Mouse (Mus musculus): ENCODE measurements around the gene Ddr2. TPM values are rescaled to one million over a fixed set of nuclear protein-coding genes. Genes with fewer than 3 reads are reported as not detected.

The Ddr2 gene
- total RNA-seq, 1 experiment = 6.8 TPM

GRCm38 (mm10) chr1:170136351-170137009 lies 25.9 kb upstream of the Ddr2 start:
- no peak overlapping the region for H3K4me3 ChIP-seq (ENCODE audit: insufficient read depth in 1 of 2, low read depth in 1 of 2, low read length in 2 of 2, poor library complexity in 1 of 2, severe bottlenecking in 1 of 2)
- H3K36me3 ChIP-seq (ENCODE audit: control insufficient read depth, insufficient read depth, low read length, poor library complexity, severe bottlenecking) = no peaks in the 10 kb centered on the region
- H3K9me3 ChIP-seq (ENCODE audit: control insufficient read depth, insufficient read depth, low read depth, low read length) = no peaks in the 10 kb centered on the region
- peak; percentile 77 for TF ChIP-seq ZC3H11A (IDR thresholded peaks at IDR 0.05; ENCODE audit: borderline replicate concordance, low read depth, low read length)
- no peak for TF ChIP-seq MAFK (IDR thresholded peaks at IDR 0.05; ENCODE audit: insufficient read depth, low read depth, low read length)
- TF ChIP-seq ZNF384 (IDR thresholded peaks at IDR 0.05; ENCODE audit: low read depth, low read length) = no peak
- no peak for TF ChIP-seq HCFC1 (IDR thresholded peaks at IDR 0.05; ENCODE audit: borderline replicate concordance, insufficient read depth, low read length)
- no peak for TF ChIP-seq CHD2 (IDR thresholded peaks at IDR 0.05; ENCODE audit: low read depth, low read length)
- no peak overlapping the region for H3K27ac ChIP-seq (ENCODE audit: insufficient read depth, low read depth, low read length, poor library complexity, severe bottlenecking)
- DNase-seq (ENCODE audit: low read depth, low spot score) = peak; percentile 52
- no peaks in the 10 kb centered on the region for H3K4me1 ChIP-seq (ENCODE audit: control insufficient read depth in 2 of 2, insufficient read depth in 2 of 2, low read length in 2 of 2, poor library complexity in 1 of 2)
- in situ Hi-C loops (cut with MboI; ENCODE audit: low sequenced_read_pairs in 2 of 2, unreplicated experiment in 2 of 2) = loop anchor here (10.0 to 25.0 kb wide), 3 partner anchors 174 to 599 kb away; partner anchors contain the start of genes Hsd17b7 (in 1 of the 2) and Nuf2 (in 1 of the 2)
- no peak overlapping the region for H3K9ac ChIP-seq (ENCODE audit: insufficient read depth, low read depth, low read length, poor library complexity, severe bottlenecking)

DNA sequence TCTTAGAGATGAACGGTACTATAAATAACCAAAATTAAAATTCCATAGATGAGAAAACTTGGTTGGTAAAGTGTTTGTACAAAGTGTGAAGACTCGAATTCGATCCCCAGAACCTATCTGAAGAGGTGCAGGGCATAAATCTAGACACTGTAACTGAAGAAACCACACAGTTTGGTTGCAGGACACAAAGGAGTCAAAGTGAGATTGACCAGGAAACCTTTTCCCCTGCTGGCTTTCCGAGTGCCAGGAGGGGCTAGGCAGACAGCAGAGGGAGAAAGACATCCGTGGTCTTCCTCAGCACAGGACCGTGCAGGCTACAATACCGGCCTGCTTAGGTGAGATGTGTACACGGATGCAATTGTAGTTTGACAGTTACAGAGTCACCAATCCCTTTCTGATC lies 23.7 kb upstream of the Ddr2 start:
- Histone ChIP-seq H3K9me3 (ENCODE audit: control insufficient read depth, insufficient read depth, low read depth, low read length) (no peaks in the 10 kb centered on the region), H3K27ac (ENCODE audit: insufficient read depth, low read depth, low read length, poor library complexity, severe bottlenecking) (no peak overlapping the region), H3K9ac (ENCODE audit: insufficient read depth, low read depth, low read length, poor library complexity, severe bottlenecking) (no peak overlapping the region), H3K36me3 (ENCODE audit: control insufficient read depth, insufficient read depth, low read length, poor library complexity, severe bottlenecking) (no peaks in the 10 kb centered on the region), H3K4me3 (ENCODE audit: insufficient read depth in 1 of 2, low read depth in 1 of 2, low read length in 2 of 2, poor library complexity in 1 of 2, severe bottlenecking in 1 of 2) (no peak overlapping the region), H3K4me1 (ENCODE audit: control insufficient read depth in 2 of 2, insufficient read depth in 2 of 2, low read length in 2 of 2, poor library complexity in 1 of 2) (no peaks in the 10 kb centered on the region)
- no peak for DNase-seq (ENCODE audit: low read depth, low spot score)
- in situ Hi-C loops (cut with MboI; ENCODE audit: low sequenced_read_pairs in 2 of 2, unreplicated experiment in 2 of 2) = loop anchor here (10.0 to 25.0 kb wide), 3 partner anchors 172 to 597 kb away; partner anchors contain the start of genes Hsd17b7 (in 1 of the 2) and Nuf2 (in 1 of the 2)
- TF ChIP-seq MAFK (IDR thresholded peaks at IDR 0.05; ENCODE audit: insufficient read depth, low read depth, low read length) (no peak), ZC3H11A (IDR thresholded peaks at IDR 0.05; ENCODE audit: borderline replicate concordance, low read depth, low read length) (no peak), HCFC1 (IDR thresholded peaks at IDR 0.05; ENCODE audit: borderline replicate concordance, insufficient read depth, low read length) (no peak), ZNF384 (IDR thresholded peaks at IDR 0.05; ENCODE audit: low read depth, low read length) (no peak), CHD2 (IDR thresholded peaks at IDR 0.05; ENCODE audit: low read depth, low read length) (no peak)

- no peak overlapping the region for H3K4me3 ChIP-seq (ENCODE audit: insufficient read depth in 1 of 2, low read depth in 1 of 2, low read length in 2 of 2, poor library complexity in 1 of 2, severe bottlenecking in 1 of 2)
- no peaks in the 10 kb centered on the region for H3K9me3 ChIP-seq (ENCODE audit: control insufficient read depth, insufficient read depth, low read depth, low read length)
- H3K27ac ChIP-seq (ENCODE audit: insufficient read depth, low read depth, low read length, poor library complexity, severe bottlenecking) = no peak overlapping the region
- no peak for TF ChIP-seq ZNF384 (IDR thresholded peaks at IDR 0.05; ENCODE audit: low read depth, low read length)
- TF ChIP-seq HCFC1 (IDR thresholded peaks at IDR 0.05; ENCODE audit: borderline replicate concordance, insufficient read depth, low read length) = no peak
- TF ChIP-seq CHD2 (IDR thresholded peaks at IDR 0.05; ENCODE audit: low read depth, low read length) = no peak
- TF ChIP-seq ZC3H11A (IDR thresholded peaks at IDR 0.05; ENCODE audit: borderline replicate concordance, low read depth, low read length) = no peak
- TF ChIP-seq MAFK (IDR thresholded peaks at IDR 0.05; ENCODE audit: insufficient read depth, low read depth, low read length) = no peak
- in situ Hi-C loops (cut with MboI; ENCODE audit: low sequenced_read_pairs in 2 of 2, unreplicated experiment in 2 of 2) = loop anchor here (10.0 to 25.0 kb wide), 3 partner anchors 169 to 594 kb away; partner anchors contain the start of genes Hsd17b7 (in 1 of the 2) and Nuf2 (in 1 of the 2)
- no peak overlapping the region for H3K9ac ChIP-seq (ENCODE audit: insufficient read depth, low read depth, low read length, poor library complexity, severe bottlenecking)
- H3K4me1 ChIP-seq (ENCODE audit: control insufficient read depth in 2 of 2, insufficient read depth in 2 of 2, low read length in 2 of 2, poor library complexity in 1 of 2) = no peaks in the 10 kb centered on the region
- H3K36me3 ChIP-seq (ENCODE audit: control insufficient read depth, insufficient read depth, low read length, poor library complexity, severe bottlenecking) = no peaks in the 10 kb centered on the region
- no peak for DNase-seq (ENCODE audit: low read depth, low spot score)
These were observed 20.4 kb upstream of the Ddr2 start for GRCm38 (mm10) chr1:170130962-170131361.

- Histone ChIP-seq H3K9me3 (ENCODE audit: control insufficient read depth, insufficient read depth, low read depth, low read length) (no peaks in the 10 kb centered on the region), H3K4me1 (ENCODE audit: control insufficient read depth in 2 of 2, insufficient read depth in 2 of 2, low read length in 2 of 2, poor library complexity in 1 of 2) (no peaks in the 10 kb centered on the region), H3K36me3 (ENCODE audit: control insufficient read depth, insufficient read depth, low read length, poor library complexity, severe bottlenecking) (no peaks in the 10 kb centered on the region), H3K9ac (ENCODE audit: insufficient read depth, low read depth, low read length, poor library complexity, severe bottlenecking) (no peak overlapping the region), H3K4me3 (ENCODE audit: insufficient read depth in 1 of 2, low read depth in 1 of 2, low read length in 2 of 2, poor library complexity in 1 of 2, severe bottlenecking in 1 of 2) (no peak overlapping the region), H3K27ac (ENCODE audit: insufficient read depth, low read depth, low read length, poor library complexity, severe bottlenecking) (no peak overlapping the region)
- DNase-seq (ENCODE audit: low read depth, low spot score) = no peak
- in situ Hi-C loops (cut with MboI; ENCODE audit: low sequenced_read_pairs in 2 of 2, unreplicated experiment in 2 of 2) = loop anchor here in 1 of 2 experiments (25.0 kb wide), 2 partner anchors 162 to 587 kb away; partner anchors contain the start of genes Hsd17b7 and Nuf2
- TF ChIP-seq ZNF384 (IDR thresholded peaks at IDR 0.05; ENCODE audit: low read depth, low read length) (no peak), HCFC1 (IDR thresholded peaks at IDR 0.05; ENCODE audit: borderline replicate concordance, insufficient read depth, low read length) (no peak), CHD2 (IDR thresholded peaks at IDR 0.05; ENCODE audit: low read depth, low read length) (no peak)
These were observed 14.1 kb upstream of the Ddr2 start for GRCm38 (mm10) chr1:170124644-170125043.
